Mouse (Mus musculus) cerebellum, adult 9-10 months (tissue): ENCODE data around the gene Gm40193.
A peak's percentile ranks its signal among the peaks of the same experiment; 100 is the strongest.
"Not testable (repeated sequence)": the region's sequence is repeated elsewhere in the genome, so short reads cannot be mapped to it uniquely, and the experiment has no call there.

Source experiments
- DNase-seq: peaks from one replicate; pipeline ENCODE4 v3.0.0; 2022

Gm40193 gene

GRCm38 (mm10) chr11:70539877-70540587 lies 7.3 kb upstream of the Gm40193 start, which contains the start of gene Pld2:
Gene Pld2, plus strand, starts transcription at chr11:70540064.
- DNase-seq = no peak

GRCm38 (mm10) chr11:70539423-70539822 lies 6.7 kb upstream of the Gm40193 start:
- no peak for DNase-seq

GRCm38 (mm10) chr11:70531065-70531464 lies 1.7 kb downstream of the Gm40193 start:
- DNase-seq = not testable (repeated sequence)

GRCm38 (mm10) chr11:70528610-70529009 lies 4.1 kb downstream of the Gm40193 start:
- no peak for DNase-seq

GRCm38 (mm10) chr11:70526211-70526610 lies 6.5 kb downstream of the Gm40193 start:
- DNase-seq = no peak

- DNase-seq = no peak
These were observed 7.0 kb downstream of the Gm40193 start for GRCm38 (mm10) chr11:70525726-70526125.

GRCm38 (mm10) chr11:70525184-70525678 lies 7.5 kb downstream of the Gm40193 start, which contains the start of gene Psmb6:
Gene Psmb6, plus strand, starts transcription at chr11:70525367.
- DNase-seq = peak; percentile 96

- DNase-seq = peak; percentile 43
These were observed 8.0 kb downstream of the Gm40193 start for GRCm38 (mm10) chr11:70524782-70525181.

GRCm38 (mm10) chr11:70523306-70523989 lies 9.3 kb downstream of the Gm40193 start:
- peak; percentile 41 for DNase-seq

- DNase-seq = no peak
These were observed 12.5 kb downstream of the Gm40193 start for GRCm38 (mm10) chr11:70520178-70520769.

GRCm38 (mm10) chr11:70518923-70519322 lies 13.8 kb downstream of the Gm40193 start, which contains the start of gene Gltpd2:
Gene Gltpd2, plus strand, starts transcription at chr11:70519196.
- no peak for DNase-seq

- no peak for DNase-seq
These were observed 14.3 kb downstream of the Gm40193 start for GRCm38 (mm10) chr11:70518436-70518835.

GRCm38 (mm10) chr11:70516352-70516751 lies 16.4 kb downstream of the Gm40193 start:
- peak; percentile 65 for DNase-seq

GRCm38 (mm10) chr11:70514288-70514687 lies 18.5 kb downstream of the Gm40193 start, which contains the start of gene Vmo1:
Gene Vmo1, minus strand, starts transcription at chr11:70514616.
- no peak for DNase-seq

GRCm38 (mm10) chr11:70513520-70513919 lies 19.2 kb downstream of the Gm40193 start:
- no peak for DNase-seq

GRCm38 (mm10) chr11:70512709-70513342 lies 19.9 kb downstream of the Gm40193 start:
- no peak for DNase-seq

- no peak for DNase-seq
These were observed 20.9 kb downstream of the Gm40193 start for GRCm38 (mm10) chr11:70511825-70512224.

GRCm38 (mm10) chr11:70511242-70511641 lies 21.5 kb downstream of the Gm40193 start:
- no peak for DNase-seq

- DNase-seq = peak; percentile 61
These were observed 22.8 kb downstream of the Gm40193 start for GRCm38 (mm10) chr11:70509753-70510564.

- no peak for DNase-seq
These were observed 25.7 kb downstream of the Gm40193 start for GRCm38 (mm10) chr11:70506962-70507515.

- DNase-seq = peak; percentile 22
These were observed 26.4 kb downstream of the Gm40193 start for GRCm38 (mm10) chr11:70506385-70506784.

- no peak for DNase-seq
These were observed 27.8 kb downstream of the Gm40193 start, which contains the start of gene Tm4sf5 for GRCm38 (mm10) chr11:70504970-70505369. Gene Tm4sf5, plus strand, starts transcription at chr11:70505244.
